In genomic region chr6:21818107-21818807, GRCm38 (mm10) we compare ENCODE assay signal across 18 mouse cellular contexts. TPM values are rescaled to one million over a fixed set of nuclear protein-coding genes. Genes with fewer than 3 reads are reported as not detected.
DNase-seq lines count a peak whose midpoint lies in the region; ATAC-seq and TF ChIP-seq lines count a peak whose summit lies in the region.
"Had no signal": no experiment of that assay in that cellular context is flagged by ENCODE, and none has a peak within 500 bp of the region (broad histone marks: within the 10 kb centered on the region; RNA-seq: fewer than 3 reads in every experiment).

No protein-coding gene starts in this region.

- 23% methylated on average over 5 of the region's 5 CpGs for WGBS in heart, embryonic 12.5 days
- WGBS in liver, embryonic 13.5 days (ENCODE audit: insufficient replicate concordance) = 42% methylated on average over 5 of the region's 5 CpGs
- 38% methylated on average over 5 of the region's 5 CpGs for WGBS in liver, embryonic 12.5 days (ENCODE audit: insufficient replicate concordance)
- 25% methylated on average over 5 of the region's 5 CpGs for WGBS in liver, embryonic 16.5 days (ENCODE audit: insufficient replicate concordance)
- WGBS in thymus, adult 2 months = 63% methylated on average over 5 of the region's 5 CpGs

- peak; percentile 9 to 26 for DNase-seq in heart, adult 18-20 months
- DNase-seq in liver, embryonic 13.5 days = no peak
- peak; percentile 47 for DNase-seq in adipocyte (ENCODE audit: low spot score)
- no peak for DNase-seq in kidney, postnatal 25 days
- no peak for DNase-seq in thymus, adult 2 months
- DNase-seq: B cell, adult 2 months; cerebellum, adult 2 months; kidney, postnatal 10 days; left cerebral cortex, postnatal 4 days; right cerebral cortex, adult 18-20 months had no signal

- H3K9ac ChIP-seq in heart, embryonic 12.5 days = no peak overlapping the region
- no peak overlapping the region for H3K9ac ChIP-seq in liver, embryonic 13.5 days
- no peak overlapping the region for H3K9ac ChIP-seq in liver, embryonic 12.5 days
- no peak overlapping the region for H3K9ac ChIP-seq in liver, embryonic 16.5 days (ENCODE audit: low read depth, low read length)
- H3K9ac ChIP-seq: embryonic facial prominence, embryonic 15.5 days; forebrain, embryonic 12.5 days; lung, embryonic 15.5 days; midbrain, embryonic 12.5 days had no signal

- no peak for TF ChIP-seq CTCF in thymus, adult 2 months (IDR thresholded peaks at IDR 0.05; ENCODE audit: borderline replicate concordance, control insufficient read depth, extremely low read depth, insufficient read depth, low read length, poor library complexity)

- H3K27me3 ChIP-seq in heart, embryonic 12.5 days (replicated peaks) = no peaks in the 10 kb centered on the region
- no peaks in the 10 kb centered on the region for H3K27me3 ChIP-seq in liver, embryonic 13.5 days
- H3K27me3 ChIP-seq in liver, embryonic 12.5 days (replicated peaks) = no peaks in the 10 kb centered on the region
- no peaks in the 10 kb centered on the region for H3K27me3 ChIP-seq in liver, embryonic 16.5 days (ENCODE audit: control insufficient read depth, insufficient read depth, low read depth, low read length)
- no peaks in the 10 kb centered on the region for H3K27me3 ChIP-seq in thymus, adult 2 months (ENCODE audit: control insufficient read depth, insufficient read depth, low read length)
- H3K27me3 ChIP-seq: embryonic facial prominence, embryonic 15.5 days; forebrain, embryonic 12.5 days; lung, embryonic 15.5 days; midbrain, embryonic 12.5 days had no signal

- H3K36me3 ChIP-seq in heart, embryonic 12.5 days = peaks cover 16% of the 10 kb centered on the region
- peaks cover 7% of the 10 kb centered on the region; the same call in 1 of the 2 replicates for H3K36me3 ChIP-seq in liver, embryonic 13.5 days
- peaks cover 12% of the 10 kb centered on the region for H3K36me3 ChIP-seq in liver, embryonic 12.5 days
- H3K36me3 ChIP-seq in liver, embryonic 16.5 days (ENCODE audit: control insufficient read depth, insufficient read depth) = no peaks in the 10 kb centered on the region
- H3K36me3 ChIP-seq in thymus, adult 2 months (ENCODE audit: control insufficient read depth, insufficient read depth, low read length) = no peaks in the 10 kb centered on the region
- H3K36me3 ChIP-seq: lung, embryonic 15.5 days had no signal

- peaks cover 14% of the 10 kb centered on the region for H3K4me1 ChIP-seq in heart, embryonic 12.5 days (replicated peaks)
- no peaks in the 10 kb centered on the region for H3K4me1 ChIP-seq in liver, embryonic 13.5 days (replicated peaks)
- H3K4me1 ChIP-seq in liver, embryonic 12.5 days = 0 out of 2 replicates have a peak, but pooled peaks cover 8% of the 10 kb centered on the region
- H3K4me1 ChIP-seq in liver, embryonic 16.5 days (ENCODE audit: control insufficient read depth, low read depth, low read length) = no peaks in the 10 kb centered on the region
- no peaks in the 10 kb centered on the region for H3K4me1 ChIP-seq in thymus, adult 2 months (replicated peaks; ENCODE audit: control insufficient read depth, insufficient read depth, low read length)
- H3K4me1 ChIP-seq: embryonic facial prominence, embryonic 15.5 days; forebrain, embryonic 12.5 days; midbrain, embryonic 12.5 days had no signal

- ATAC-seq in heart, embryonic 12.5 days (ENCODE audit: insufficient number of reproducible peaks, low FRiP score) = no peak
- peak; percentile 41 for ATAC-seq in liver, embryonic 13.5 days (ENCODE audit: low read depth)
- no peak for ATAC-seq in liver, embryonic 12.5 days
- ATAC-seq in liver, embryonic 16.5 days (ENCODE audit: low read depth) = peak; percentile 51
- ATAC-seq: hindbrain, postnatal 0 days had no signal

- H3K4me2 ChIP-seq in heart, embryonic 12.5 days = no peak overlapping the region
- H3K4me2 ChIP-seq in liver, embryonic 13.5 days = no peak overlapping the region
- H3K4me2 ChIP-seq in liver, embryonic 12.5 days = no peak overlapping the region
- H3K4me2 ChIP-seq in liver, embryonic 16.5 days (ENCODE audit: low read depth, low read length) = no peak overlapping the region
- H3K4me2 ChIP-seq: embryonic facial prominence, embryonic 15.5 days; forebrain, embryonic 12.5 days; lung, embryonic 15.5 days; midbrain, embryonic 12.5 days had no signal

- H3K27ac ChIP-seq in heart, embryonic 12.5 days (ENCODE audit: poor library complexity, severe bottlenecking) = no peak overlapping the region
- no peak overlapping the region for H3K27ac ChIP-seq in liver, embryonic 13.5 days
- H3K27ac ChIP-seq in liver, embryonic 12.5 days = no peak overlapping the region
- no peak overlapping the region for H3K27ac ChIP-seq in liver, embryonic 16.5 days (ENCODE audit: low read length)
- H3K27ac ChIP-seq in thymus, adult 2 months (ENCODE audit: control insufficient read depth, insufficient read depth, low read length) = no peak overlapping the region
- H3K27ac ChIP-seq: embryonic facial prominence, embryonic 15.5 days; forebrain, embryonic 12.5 days; hindbrain, postnatal 0 days; lung, embryonic 15.5 days; midbrain, embryonic 12.5 days had no signal

- H3K4me3 ChIP-seq in heart, embryonic 12.5 days = no peak overlapping the region
- no peak overlapping the region for H3K4me3 ChIP-seq in liver, embryonic 13.5 days (replicated peaks)
- H3K4me3 ChIP-seq in liver, embryonic 12.5 days = no peak overlapping the region
- no peak overlapping the region for H3K4me3 ChIP-seq in liver, embryonic 16.5 days (ENCODE audit: low read depth, low read length)
- no peak overlapping the region for H3K4me3 ChIP-seq in thymus, adult 2 months (ENCODE audit: control insufficient read depth, insufficient read depth, low read length)
- H3K4me3 ChIP-seq: embryonic facial prominence, embryonic 15.5 days; forebrain, embryonic 12.5 days; lung, embryonic 15.5 days; midbrain, embryonic 12.5 days had no signal

- TF ChIP-seq POLR2A in thymus, adult 2 months (IDR thresholded peaks at IDR 0.05; ENCODE audit: control insufficient read depth, extremely low read depth, insufficient read depth, low read length, poor library complexity) = no peak

- H3K9me3 ChIP-seq in heart, embryonic 12.5 days (replicated peaks) = no peaks in the 10 kb centered on the region
- H3K9me3 ChIP-seq in liver, embryonic 13.5 days (replicated peaks) = no peaks in the 10 kb centered on the region
- no peaks in the 10 kb centered on the region for H3K9me3 ChIP-seq in liver, embryonic 12.5 days (replicated peaks)
- H3K9me3 ChIP-seq in liver, embryonic 16.5 days (replicated peaks; ENCODE audit: control insufficient read depth, low read length) = no peaks in the 10 kb centered on the region
- H3K9me3 ChIP-seq: embryonic facial prominence, embryonic 15.5 days; forebrain, embryonic 12.5 days; lung, embryonic 15.5 days; midbrain, embryonic 12.5 days had no signal

RNA-seq across cellular contexts. Expression of gene Tspan12, which starts 34.1 kb away (rescaled TPM):
- total RNA-seq in heart, adult 18-20 months (2021) = 10 to 100 TPM; 75.8 to 82.4 TPM
- 68.6 and 71.1 TPM in 2 replicates for polyA plus RNA-seq in heart, embryonic 12.5 days (2016; fragmentation: Nextera tagmentation; extraction: Ambion mirVana)
- polyA plus RNA-seq in liver, embryonic 13.5 days (2015; fragmentation: Nextera tagmentation; extraction: Ambion mirVana) = 23.3 and 29.1 TPM in 2 replicates
- 27.3 and 30.0 TPM in 2 replicates for polyA plus RNA-seq in liver, embryonic 12.5 days (2016; fragmentation: Nextera tagmentation; extraction: Ambion mirVana)
- polyA plus RNA-seq in liver, embryonic 16.5 days (2015; fragmentation: Nextera tagmentation; extraction: Ambion mirVana) = 23.6 and 26.5 TPM in 2 replicates
- 2.0 and 3.0 TPM in 2 replicates for polyA plus RNA-seq in thymus, adult 2 months (2012; rRNA removed)

Comparison
In these comparisons a context has a peak if more than half of its experiments do, and no peak if none do; other contexts are left out.
1. ATAC-seq: peak in liver, embryonic 13.5 days (single experiment) and liver, embryonic 16.5 days (single experiment); none in heart, embryonic 12.5 days (single experiment) and liver, embryonic 12.5 days (single experiment).
2. DNase-seq: peak in heart, adult 18-20 months (2 of 2) and adipocyte (single experiment); none in liver, embryonic 13.5 days (single experiment), kidney, postnatal 25 days (0 of 2) and thymus, adult 2 months (single experiment).